Mouse (Mus musculus) hindbrain, embryonic 10.5 days (tissue): ENCODE data around the gene Chsy1. TPM values are rescaled to one million over a fixed set of nuclear protein-coding genes. Genes with fewer than 3 reads are reported as not detected.

ENCODE experiments used
- DNase-seq: peaks from one replicate; pipeline ENCODE4 v3.0.0-alpha.2; 2017; ENCODE audit warnings: low spot score
- H3K27ac ChIP-seq: fragments of 300-500 bp; sonication (generic); 2 replicates; pipeline ENCODE4 v1.5.1; 2016; ENCODE audit warnings: mild to moderate bottlenecking, moderate library complexity
- H3K27me3 ChIP-seq: fragments of 300-500 bp; sonication (generic); 2 replicates; pipeline ENCODE4 v1.6.1; 2016; ENCODE audit warnings: mild to moderate bottlenecking; ENCODE audit not compliant: poor library complexity, insufficient read depth, severe bottlenecking
- H3K36me3 ChIP-seq: fragments of 300-500 bp; sonication (generic); 2 replicates; pipeline ENCODE4 v1.6.1; 2016; ENCODE audit warnings: mild to moderate bottlenecking, moderate library complexity
- H3K4me1 ChIP-seq: fragments of 300-500 bp; sonication (generic); replicated peaks from 2 replicates; pipeline ENCODE4 v1.6.1; 2016; ENCODE audit warnings: mild to moderate bottlenecking
- H3K4me3 ChIP-seq: fragments of 300-500 bp; sonication (generic); 2 replicates; pipeline ENCODE4 v1.5.1; 2016; ENCODE audit warnings: mild to moderate bottlenecking, moderate library complexity
- H3K9me3 ChIP-seq: fragments of 300-500 bp; sonication (generic); 2 replicates; pipeline ENCODE4 v1.6.1; 2016; ENCODE audit warnings: mild to moderate bottlenecking, moderate library complexity
- WGBS: fragments of 180-500 bp; shearing (Covaris S2); methylation state at CpG from one replicate; pipeline ENCODE4 v1.1.7; 2016; 5-methylcytosine and 5-hydroxymethylcytosine counted together
- polyA plus RNA-seq: library from polyadenylated mRNA; unstranded; fragments of >200 nt; fragmentation: Nextera tagmentation; extraction: Ambion mirVana; gene quantifications from 2 replicates; pipeline ENCODE4 v1.2.1, GENCODE M21; 2016

The Chsy1 gene
- polyA plus RNA-seq, 1 experiment from 2014 or later: 9.6 TPM

GRCm38 (mm10) chr7:66175738-66176137 is 66.4 kb downstream of the Chsy1 start:
- Histone ChIP-seq H3K27ac (no peak overlapping the region), H3K4me1 (peaks cover 6% of the 10 kb centered on the region; the same call in 1 of the 2 replicates), H3K36me3 (peaks cover 60% of the 10 kb centered on the region), H3K27me3 (no peaks in the 10 kb centered on the region), H3K4me3 (no peak overlapping the region), H3K9me3 (no peaks in the 10 kb centered on the region)
- DNase-seq: no peak
- 94% methylated on average over 6 of the region's 6 CpGs for WGBS

- Histone ChIP-seq H3K9me3 (no peaks in the 10 kb centered on the region), H3K27me3 (no peaks in the 10 kb centered on the region), H3K4me3 (no peak overlapping the region), H3K27ac (no peak overlapping the region), H3K4me1 (peaks cover 6% of the 10 kb centered on the region; the same call in 1 of the 2 replicates), H3K36me3 (peaks cover 55% of the 10 kb centered on the region)
- 93% methylated on average over 4 of the region's 4 CpGs for WGBS
- no peak for DNase-seq
Measured at GRCm38 (mm10) chr7:66176256-66176655, 66.9 kb downstream of the Chsy1 start.

GRCm38 (mm10) chr7:66176929-66177328 is 67.6 kb downstream of the Chsy1 start:
- Histone ChIP-seq H3K27me3 (no peaks in the 10 kb centered on the region), H3K4me1 (peaks cover 6% of the 10 kb centered on the region; the same call in 1 of the 2 replicates), H3K36me3 (peaks cover 48% of the 10 kb centered on the region), H3K9me3 (no peaks in the 10 kb centered on the region), H3K4me3 (no peak overlapping the region), H3K27ac (no peak overlapping the region)
- no peak for DNase-seq
- WGBS: 85% methylated on average over 4 of the region's 4 CpGs

GRCm38 (mm10) chr7:66178101-66178500 is 68.8 kb downstream of the Chsy1 start:
- Histone ChIP-seq H3K9me3 (no peaks in the 10 kb centered on the region), H3K36me3 (peaks cover 36% of the 10 kb centered on the region), H3K27me3 (no peaks in the 10 kb centered on the region), H3K27ac (no peak overlapping the region), H3K4me3 (no peak overlapping the region), H3K4me1 (peaks cover 6% of the 10 kb centered on the region; the same call in 1 of the 2 replicates)
- no peak for DNase-seq
- 86% methylated on average over 6 of the region's 6 CpGs for WGBS

DNA sequence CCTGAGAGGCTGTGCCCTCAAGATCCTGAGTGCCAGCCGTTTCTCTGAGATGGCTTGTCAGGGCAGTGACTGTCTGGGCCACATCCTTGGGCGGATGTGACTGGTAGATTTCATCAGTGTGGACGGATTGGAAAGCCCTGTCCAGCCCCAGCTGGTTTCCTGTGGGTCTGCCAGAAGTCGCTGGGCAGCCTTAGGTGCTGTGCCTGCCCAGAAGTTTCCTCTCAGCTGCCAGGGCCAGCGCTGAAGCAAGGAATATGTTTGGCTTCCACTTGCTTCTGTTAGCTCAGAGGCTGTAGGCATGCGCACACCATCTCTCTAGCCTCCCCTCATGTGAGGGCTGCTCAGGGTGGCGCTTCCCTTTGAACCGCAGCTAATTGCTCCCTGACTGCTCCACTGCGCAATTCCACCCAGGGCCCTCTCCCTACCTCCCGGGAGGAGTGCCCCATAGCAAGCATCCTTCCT is 69.8 kb downstream of the Chsy1 start:
- 71% methylated on average over 10 of the region's 10 CpGs for WGBS
- no peak for DNase-seq
- Histone ChIP-seq H3K4me1 (peaks cover 6% of the 10 kb centered on the region; the same call in 1 of the 2 replicates), H3K36me3 (peaks cover 26% of the 10 kb centered on the region), H3K9me3 (no peaks in the 10 kb centered on the region), H3K27ac (no peak overlapping the region), H3K4me3 (no peak overlapping the region), H3K27me3 (no peaks in the 10 kb centered on the region)

DNA sequence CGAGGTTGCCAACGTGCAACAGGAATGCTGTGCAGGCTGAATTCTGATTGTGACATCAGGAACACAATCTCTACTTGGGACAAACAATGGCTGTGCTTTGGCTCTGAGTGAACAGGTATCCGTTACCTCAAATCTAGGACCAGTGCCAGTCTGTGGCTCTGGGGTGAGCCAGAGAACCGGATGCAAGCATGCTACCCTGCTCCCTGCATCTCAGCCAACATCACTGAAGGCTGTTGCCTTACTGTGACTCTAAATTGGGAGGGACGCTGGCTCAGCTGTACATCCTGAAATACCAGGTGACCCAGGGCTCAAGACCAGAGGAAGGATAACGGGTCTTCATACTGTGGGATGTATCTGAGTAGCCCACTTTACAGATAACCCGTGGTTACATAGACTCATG is 70.4 kb downstream of the Chsy1 start:
- no peaks in the 10 kb centered on the region for H3K9me3 ChIP-seq
- WGBS: 92% methylated on average over 7 of the region's 7 CpGs
- H3K4me1 ChIP-seq: peaks cover 6% of the 10 kb centered on the region; the same call in 1 of the 2 replicates
- no peak overlapping the region for H3K27ac ChIP-seq
- no peak overlapping the region for H3K4me3 ChIP-seq
- no peak for DNase-seq
- H3K27me3 ChIP-seq: no peaks in the 10 kb centered on the region
- peaks cover 20% of the 10 kb centered on the region for H3K36me3 ChIP-seq

GRCm38 (mm10) chr7:66180260-66180659 is 70.9 kb downstream of the Chsy1 start:
- H3K4me3 ChIP-seq: no peak overlapping the region
- H3K9me3 ChIP-seq: no peaks in the 10 kb centered on the region
- H3K27me3 ChIP-seq: no peaks in the 10 kb centered on the region
- WGBS: 84% methylated on average over 3 of the region's 3 CpGs
- DNase-seq: no peak
- H3K4me1 ChIP-seq: peaks cover 6% of the 10 kb centered on the region; the same call in 1 of the 2 replicates
- H3K36me3 ChIP-seq: peaks cover 15% of the 10 kb centered on the region
- H3K27ac ChIP-seq: no peak overlapping the region

DNA sequence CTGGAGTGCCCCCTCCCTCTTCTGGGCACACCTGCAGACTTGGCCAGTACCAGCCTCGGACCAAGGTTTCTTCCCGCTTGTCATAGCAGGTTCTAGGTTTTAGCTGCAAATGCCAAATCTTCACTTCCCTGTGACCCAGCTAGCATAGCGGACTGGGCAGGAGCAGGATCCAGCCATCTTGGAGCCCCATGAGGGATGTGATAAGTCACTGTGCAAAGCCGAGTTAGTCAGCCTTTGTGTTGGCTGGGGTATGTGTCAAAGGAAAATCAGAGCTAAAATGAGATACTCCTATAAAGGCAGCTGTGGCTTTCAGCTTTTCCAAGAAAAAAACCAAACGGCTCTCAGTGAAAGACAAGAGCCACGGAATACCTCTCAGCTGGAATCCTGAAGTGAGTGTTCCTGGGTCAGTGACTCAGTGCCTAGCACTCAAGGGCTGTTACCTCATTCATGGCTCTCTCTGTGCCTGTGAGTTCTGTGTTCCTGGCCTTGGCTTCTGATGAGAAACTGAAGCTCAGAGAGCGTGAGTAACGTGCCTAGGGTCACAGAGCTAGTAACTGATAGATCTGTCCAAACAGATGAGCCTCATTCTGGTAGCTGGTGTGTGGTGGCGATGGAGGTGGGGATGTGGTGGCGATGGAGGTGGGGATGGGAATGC is 71.5 kb downstream of the Chsy1 start:
- Histone ChIP-seq H3K9me3 (no peaks in the 10 kb centered on the region), H3K4me3 (no peak overlapping the region), H3K36me3 (peaks cover 9% of the 10 kb centered on the region), H3K27me3 (no peaks in the 10 kb centered on the region), H3K4me1 (peaks cover 6% of the 10 kb centered on the region; the same call in 1 of the 2 replicates), H3K27ac (no peak overlapping the region)
- DNase-seq: no peak
- WGBS: 86% methylated on average over 10 of the region's 10 CpGs

- Histone ChIP-seq H3K27ac (no peak overlapping the region), H3K9me3 (no peaks in the 10 kb centered on the region), H3K27me3 (no peaks in the 10 kb centered on the region), H3K36me3 (no peaks in the 10 kb centered on the region), H3K4me3 (no peak overlapping the region), H3K4me1 (peaks cover 6% of the 10 kb centered on the region; the same call in 1 of the 2 replicates)
- 83% methylated on average over 7 of the region's 7 CpGs for WGBS
- DNase-seq: no peak
Measured at GRCm38 (mm10) chr7:66182075-66182715, 72.9 kb downstream of the Chsy1 start.

DNA sequence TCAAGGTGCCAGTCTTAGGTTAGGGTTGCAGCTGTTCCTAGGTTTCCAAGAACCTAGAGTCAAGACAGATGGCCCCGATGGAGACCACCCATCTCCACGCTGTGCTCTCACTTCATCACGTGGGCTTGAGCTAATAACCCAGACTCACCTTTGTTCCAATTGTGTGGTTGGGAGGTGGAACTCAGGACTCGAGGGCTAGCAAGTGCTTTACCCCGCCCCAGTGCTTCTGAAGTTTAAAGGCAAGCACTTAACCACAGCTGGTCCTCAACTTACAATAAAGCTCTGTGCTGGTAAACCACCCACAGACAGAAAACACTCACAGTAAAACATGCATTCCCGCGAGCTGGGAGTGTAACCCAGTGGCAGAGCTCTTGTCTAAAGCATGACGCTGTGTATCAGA is 74.1 kb downstream of the Chsy1 start:
- no peaks in the 10 kb centered on the region for H3K9me3 ChIP-seq
- H3K4me1 ChIP-seq: peaks cover 13% of the 10 kb centered on the region
- no peaks in the 10 kb centered on the region for H3K36me3 ChIP-seq
- no peak for DNase-seq
- 83% methylated on average over 8 of the region's 8 CpGs for WGBS
- H3K27me3 ChIP-seq: no peaks in the 10 kb centered on the region
- no peak overlapping the region for H3K4me3 ChIP-seq
- no peak overlapping the region for H3K27ac ChIP-seq

DNA sequence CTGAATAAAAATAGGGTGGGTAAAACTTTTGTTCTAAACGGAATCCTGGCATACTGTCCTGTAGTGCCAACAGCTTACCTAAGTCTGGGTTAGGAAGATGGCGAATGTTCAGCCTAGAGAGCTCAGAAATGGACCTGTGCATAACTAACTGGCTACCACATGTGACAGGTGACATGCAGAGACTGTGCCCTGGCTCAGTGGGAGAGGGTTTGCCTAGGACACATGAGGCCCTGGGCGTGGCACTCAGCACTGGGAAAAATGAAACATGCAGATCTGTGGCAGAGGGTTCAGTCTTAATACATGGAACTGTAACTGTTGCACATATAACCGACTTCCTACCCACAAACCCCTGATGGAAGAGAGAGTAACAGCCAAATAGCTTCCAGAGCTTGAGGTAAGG is 74.7 kb downstream of the Chsy1 start:
- H3K4me1 ChIP-seq: peaks cover 11% of the 10 kb centered on the region
- no peaks in the 10 kb centered on the region for H3K27me3 ChIP-seq
- H3K36me3 ChIP-seq: no peaks in the 10 kb centered on the region
- no peak overlapping the region for H3K27ac ChIP-seq
- H3K4me3 ChIP-seq: no peak overlapping the region
- 80% methylated on average over 4 of the region's 4 CpGs for WGBS
- DNase-seq: no peak
- no peaks in the 10 kb centered on the region for H3K9me3 ChIP-seq

DNA sequence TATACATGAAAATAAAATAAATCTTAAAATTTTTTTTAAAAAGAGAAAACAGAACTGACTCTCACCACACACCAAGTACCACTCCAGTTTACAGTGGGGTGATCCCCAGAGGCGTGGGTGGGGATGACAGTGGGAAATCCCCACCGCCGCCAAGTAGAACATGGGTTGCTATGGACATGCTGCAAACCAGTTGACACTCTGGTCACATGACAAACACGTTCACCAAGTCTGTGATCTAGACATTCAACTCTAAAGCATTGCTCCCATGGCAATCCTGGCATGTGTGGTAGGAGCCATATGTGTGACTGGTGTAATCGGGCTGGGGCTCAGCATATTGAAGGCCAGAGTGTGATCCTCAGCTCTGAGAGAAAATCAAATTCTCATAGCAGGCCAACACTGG is 76.1 kb downstream of the Chsy1 start:
- no peak for DNase-seq
- no peak overlapping the region for H3K27ac ChIP-seq
- H3K9me3 ChIP-seq: no peaks in the 10 kb centered on the region
- H3K27me3 ChIP-seq: no peaks in the 10 kb centered on the region
- H3K36me3 ChIP-seq: no peaks in the 10 kb centered on the region
- no peak overlapping the region for H3K4me3 ChIP-seq
- WGBS: 89% methylated on average over 5 of the region's 5 CpGs
- peaks cover 7% of the 10 kb centered on the region; the same call in 1 of the 2 replicates for H3K4me1 ChIP-seq

GRCm38 (mm10) chr7:66187581-66188231 is 78.4 kb downstream of the Chsy1 start:
- Histone ChIP-seq H3K4me1 (peaks cover 7% of the 10 kb centered on the region; the same call in 1 of the 2 replicates), H3K27me3 (no peaks in the 10 kb centered on the region), H3K9me3 (no peaks in the 10 kb centered on the region), H3K36me3 (no peaks in the 10 kb centered on the region), H3K27ac (peak overlapping the region; percentile 53; the same call in 1 of the 2 replicates), H3K4me3 (no peak overlapping the region)
- 85% methylated on average over 4 of the region's 4 CpGs for WGBS
- DNase-seq: no peak
